Mouse (Mus musculus) activated CD4-positive, CD25-positive, alpha-beta regulatory T cell (primary cell): ENCODE results near the gene Rbm25. TPM values are rescaled to one million over a fixed set of nuclear protein-coding genes. Genes with fewer than 3 reads are reported as not detected.

Experiments used
- polyA plus RNA-seq, 2 experiments: library from polyadenylated mRNA; unstranded; fragments of 100-300 nt; shearing (Covaris generic); gene quantifications; one replicate each; pipeline ENCODE4 v1.2.1; 2017

Gene Rbm25
- 100 to 1,000 TPM; 301 to 390 TPM for polyA plus RNA-seq

DNA sequence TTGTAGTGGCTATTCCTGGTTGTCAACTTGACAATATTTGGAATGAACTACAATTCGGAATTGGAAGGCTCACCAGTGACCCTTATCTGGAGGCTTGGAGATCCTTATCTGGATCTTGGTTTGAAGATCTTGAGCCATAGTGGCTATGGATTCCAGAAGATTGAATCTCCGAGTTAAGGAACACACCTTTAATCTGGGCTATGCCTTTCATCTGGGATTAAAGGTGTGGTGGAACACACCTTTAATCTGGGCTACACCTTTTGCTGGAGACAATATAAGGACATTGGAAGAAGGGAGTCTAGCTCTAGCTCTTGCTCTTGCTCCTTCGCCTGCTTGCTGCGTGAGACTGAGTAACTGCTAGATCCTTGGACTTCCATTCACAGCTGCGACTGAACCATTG, at the start of gene Rbm25:
TSS of gene Rbm25 (plus strand) at position 301 of the 400 bp plus-strand sequence.

DNA sequence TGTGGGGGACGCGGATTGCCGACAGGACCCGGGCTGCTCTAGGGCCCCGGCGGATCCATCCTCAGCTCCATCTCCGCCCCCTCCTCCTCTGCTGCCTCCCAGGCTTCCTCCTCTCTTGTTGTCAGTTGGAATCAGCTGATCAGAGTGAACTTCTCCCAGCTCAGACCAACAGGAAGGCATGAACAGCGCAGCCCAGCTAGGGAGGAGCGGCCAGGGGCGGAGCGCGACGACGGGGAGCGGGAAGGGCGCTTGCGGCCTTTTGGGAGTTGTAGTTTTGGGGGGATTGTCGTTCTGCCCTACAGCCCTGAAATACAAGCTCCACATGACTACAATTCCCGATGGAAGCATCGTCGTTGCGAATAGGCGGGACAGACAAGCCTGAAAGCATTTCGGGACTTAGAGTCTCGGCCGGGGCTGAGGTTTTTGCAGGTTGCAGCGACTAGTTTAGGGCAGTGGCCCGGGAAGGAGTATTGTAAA, 34.0 kb upstream of the Rbm25 start, which contains the start of gene Zfyve1:
TSS of gene Zfyve1 (minus strand) at position 198 of the 477 bp plus-strand sequence.

DNA sequence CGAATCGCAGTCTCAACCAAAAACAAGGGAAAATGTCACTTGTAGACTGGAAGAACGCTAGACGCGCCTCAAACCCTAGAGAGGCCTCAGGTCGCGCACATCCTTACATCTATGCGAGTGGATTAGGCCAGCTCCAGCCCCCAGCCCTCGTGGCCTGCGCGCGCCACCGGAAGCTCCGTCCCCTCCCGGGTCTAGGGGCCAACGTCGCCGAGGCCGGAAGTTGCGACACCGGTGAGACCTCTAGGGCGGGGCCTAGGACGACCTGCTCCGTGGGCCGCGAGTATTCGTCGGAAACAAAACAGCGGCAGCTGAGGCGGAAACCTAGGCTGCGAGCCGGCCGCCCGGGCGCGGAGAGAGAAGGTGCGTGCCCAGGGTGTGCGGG, 56.9 kb downstream of the Rbm25 start, which contains the start of gene Psen1:
TSS of gene Psen1 (plus strand) at position 219 of the 382 bp plus-strand sequence.

Other genes starting within 250 kb of the Rbm25 start
- gene Dpf3, start 143.5 kb upstream of the Rbm25 start, polyA plus RNA-seq: under 1 TPM; 0.29 to 0.31 TPM
- gene Dcaf4, start 110.8 kb upstream of the Rbm25 start, polyA plus RNA-seq: 10 to 100 TPM; 19.0 to 19.9 TPM
- gene Zfyve1, start 34.0 kb upstream of the Rbm25 start, polyA plus RNA-seq: 10 to 100 TPM in 1 of 2 experiments, 1 to 10 TPM in 1; 9.6 to 11.3 TPM
- 100 to 1,000 TPM in 1 of 2 experiments, 10 to 100 TPM in 1; 98.0 to 123 TPM for gene Psen1, start 56.9 kb downstream of the Rbm25 start, polyA plus RNA-seq
- gene Papln, start 132.4 kb downstream of the Rbm25 start, polyA plus RNA-seq: under 1 TPM in 1 of 2 experiments, not detected in 1; 0.32 TPM